Mouse (Mus musculus): ENCODE measurements around the gene Myrf. TPM values are rescaled to one million over a fixed set of nuclear protein-coding genes. Genes with fewer than 3 reads are reported as not detected.

Gene Myrf
- polyA plus RNA-seq (2012; rRNA removed), result 129 and 137 TPM in 2 replicates

GRCm38 (mm10) chr19:10240654-10241305 lies at the start of gene Myrf:
TSS of gene Myrf (minus strand) at chr19:10240748.

GRCm38 (mm10) chr19:10203848-10204615 lies 36.5 kb downstream of the Myrf start, which contains the start of the genes Tmem258 and Fen1:
TSS of gene Tmem258 (plus strand) at chr19:10204014.
TSS of gene Fen1 (minus strand) at chr19:10204169.

GRCm38 (mm10) chr19:10182670-10183298 lies 57.8 kb downstream of the Myrf start, which contains the start of gene Fads1:
TSS of gene Fads1 (plus strand) at chr19:10182888.

Other genes starting within 250 kb of the Myrf start
- gene Best1, start 239.1 kb downstream of the Myrf start, polyA plus RNA-seq (2012; rRNA removed), result 0.26 and 0.44 TPM in 2 replicates
- gene Rab3il1, start 239.1 kb downstream of the Myrf start, polyA plus RNA-seq (2012; rRNA removed), result 4.8 TPM in 2 replicates
- 71.6 and 92.9 TPM in 2 replicates for gene Fads3, start 199.2 kb downstream of the Myrf start, polyA plus RNA-seq (2012; rRNA removed)
- 13.9 and 15.2 TPM in 2 replicates for gene Fads2, start 139.0 kb downstream of the Myrf start, polyA plus RNA-seq (2012; rRNA removed)
- gene Fads1, start 57.9 kb downstream of the Myrf start, polyA plus RNA-seq (2012; rRNA removed), result 7.0 and 8.6 TPM in 2 replicates
- gene Tmem258, start 36.7 kb downstream of the Myrf start, polyA plus RNA-seq (2012; rRNA removed), result 43.9 and 62.3 TPM in 2 replicates
- gene Fen1, start 36.6 kb downstream of the Myrf start, polyA plus RNA-seq (2012; rRNA removed), result 3.4 and 3.7 TPM in 2 replicates
- 7.9 and 8.8 TPM in 2 replicates for gene Dagla, start 64.1 kb upstream of the Myrf start, polyA plus RNA-seq (2012; rRNA removed)
- gene Syt7, start 148.3 kb upstream of the Myrf start, polyA plus RNA-seq (2012; rRNA removed), result 4.6 and 5.7 TPM in 2 replicates
- 10.3 and 15.4 TPM in 2 replicates for gene Lrrc10b, start 216.7 kb upstream of the Myrf start, polyA plus RNA-seq (2012; rRNA removed)
- 0.17 and 0.18 TPM in 2 replicates for gene Ppp1r32, start 242.2 kb upstream of the Myrf start, polyA plus RNA-seq (2012; rRNA removed)